Mouse (Mus musculus): Measurements from ENCODE around the gene Malsu1. TPM values are rescaled to one million over a fixed set of nuclear protein-coding genes. Genes with fewer than 3 reads are reported as not detected.

Gene Malsu1
- polyA plus RNA-seq, 1 experiment from 2014 or later = 52.9 TPM

GRCm38 (mm10) chr6:49046976-49047375 is 26.6 kb upstream of the Malsu1 start:
- 69% methylated on average over 8 of the region's 8 CpGs for WGBS (ENCODE audit: insufficient replicate concordance)
- Histone ChIP-seq H3K36me3 (no peaks in the 10 kb centered on the region), H3K4me2 (no peak overlapping the region), H3K27me3 (replicated peaks) (no peaks in the 10 kb centered on the region; the same call in 1 of the 2 replicates), H3K9ac (no peak overlapping the region), H3K27ac (no peak overlapping the region), H3K4me3 (no peak overlapping the region), H3K4me1 (no peaks in the 10 kb centered on the region), H3K9me3 (replicated peaks) (no peaks in the 10 kb centered on the region)
- ATAC-seq = no peak

GRCm38 (mm10) chr6:49047848-49048247 is 25.7 kb upstream of the Malsu1 start:
- Histone ChIP-seq H3K4me3 (no peak overlapping the region), H3K36me3 (no peaks in the 10 kb centered on the region), H3K27ac (no peak overlapping the region), H3K4me1 (no peaks in the 10 kb centered on the region), H3K9ac (no peak overlapping the region), H3K4me2 (no peak overlapping the region), H3K9me3 (replicated peaks) (no peaks in the 10 kb centered on the region), H3K27me3 (replicated peaks) (no peaks in the 10 kb centered on the region; the same call in 1 of the 2 replicates)
- WGBS (ENCODE audit: insufficient replicate concordance) = 46% methylated on average over 10 of the region's 10 CpGs
- ATAC-seq = no peak

- Histone ChIP-seq H3K9me3 (replicated peaks) (no peaks in the 10 kb centered on the region), H3K27me3 (replicated peaks) (no peaks in the 10 kb centered on the region; the same call in 1 of the 2 replicates), H3K27ac (no peak overlapping the region), H3K4me3 (no peak overlapping the region), H3K36me3 (no peaks in the 10 kb centered on the region), H3K9ac (no peak overlapping the region), H3K4me2 (no peak overlapping the region), H3K4me1 (no peaks in the 10 kb centered on the region)
- ATAC-seq = no peak
- WGBS (ENCODE audit: insufficient replicate concordance) = 68% methylated on average over 10 of the region's 10 CpGs
Observed at GRCm38 (mm10) chr6:49048395-49048794, 25.2 kb upstream of the Malsu1 start.

- Histone ChIP-seq H3K4me2 (no peak overlapping the region), H3K4me1 (no peaks in the 10 kb centered on the region), H3K27ac (no peak overlapping the region), H3K27me3 (replicated peaks) (no peaks in the 10 kb centered on the region; the same call in 1 of the 2 replicates), H3K36me3 (no peaks in the 10 kb centered on the region), H3K9ac (no peak overlapping the region), H3K9me3 (replicated peaks) (no peaks in the 10 kb centered on the region), H3K4me3 (no peak overlapping the region)
- 49% methylated on average over 11 of the region's 11 CpGs for WGBS (ENCODE audit: insufficient replicate concordance)
- no peak for ATAC-seq
Observed at GRCm38 (mm10) chr6:49050677-49051410, 22.8 kb upstream of the Malsu1 start.

- no peak overlapping the region for H3K9ac ChIP-seq
- 57% methylated on average over 5 of the region's 5 CpGs for WGBS (ENCODE audit: insufficient replicate concordance)
- ATAC-seq = no peak
- no peak overlapping the region for H3K27ac ChIP-seq
- no peak overlapping the region for H3K4me3 ChIP-seq
- no peaks in the 10 kb centered on the region for H3K4me1 ChIP-seq
- H3K36me3 ChIP-seq = no peaks in the 10 kb centered on the region
- no peak overlapping the region for H3K4me2 ChIP-seq
- no peaks in the 10 kb centered on the region; the same call in 1 of the 2 replicates for H3K27me3 ChIP-seq (replicated peaks)
- no peaks in the 10 kb centered on the region for H3K9me3 ChIP-seq (replicated peaks)
Observed at GRCm38 (mm10) chr6:49052191-49052590, 21.4 kb upstream of the Malsu1 start.

GRCm38 (mm10) chr6:49055256-49055733 is 18.3 kb upstream of the Malsu1 start:
- Histone ChIP-seq H3K9ac (no peak overlapping the region), H3K27me3 (replicated peaks) (no peaks in the 10 kb centered on the region), H3K4me1 (no peaks in the 10 kb centered on the region), H3K4me2 (no peak overlapping the region), H3K27ac (no peak overlapping the region), H3K4me3 (no peak overlapping the region), H3K9me3 (replicated peaks) (no peaks in the 10 kb centered on the region), H3K36me3 (no peaks in the 10 kb centered on the region)
- no peak for ATAC-seq
- 61% methylated on average over 7 of the region's 7 CpGs for WGBS (ENCODE audit: insufficient replicate concordance)

GRCm38 (mm10) chr6:49056009-49056408 is 17.6 kb upstream of the Malsu1 start:
- H3K9me3 ChIP-seq (replicated peaks) = no peaks in the 10 kb centered on the region
- 85% methylated on average over 9 of the region's 9 CpGs for WGBS (ENCODE audit: insufficient replicate concordance)
- no peaks in the 10 kb centered on the region for H3K4me1 ChIP-seq
- no peaks in the 10 kb centered on the region for H3K36me3 ChIP-seq
- no peak overlapping the region for H3K9ac ChIP-seq
- no peaks in the 10 kb centered on the region for H3K27me3 ChIP-seq (replicated peaks)
- no peak overlapping the region for H3K4me2 ChIP-seq
- no peak overlapping the region for H3K4me3 ChIP-seq
- H3K27ac ChIP-seq = no peak overlapping the region
- no peak for ATAC-seq

- Histone ChIP-seq H3K9ac (no peak overlapping the region), H3K27ac (no peak overlapping the region), H3K27me3 (replicated peaks) (no peaks in the 10 kb centered on the region), H3K36me3 (no peaks in the 10 kb centered on the region), H3K4me3 (no peak overlapping the region), H3K9me3 (replicated peaks) (no peaks in the 10 kb centered on the region), H3K4me2 (no peak overlapping the region), H3K4me1 (no peaks in the 10 kb centered on the region)
- 33% methylated on average over 8 of the region's 8 CpGs for WGBS (ENCODE audit: insufficient replicate concordance)
- ATAC-seq = 0 out of 2 replicates have a peak, but pooled peaks have one; percentile 30
Observed at GRCm38 (mm10) chr6:49057053-49058021, 16.3 kb upstream of the Malsu1 start.

GRCm38 (mm10) chr6:49068361-49068760 is 5.2 kb upstream of the Malsu1 start:
- Histone ChIP-seq H3K9ac (no peak overlapping the region), H3K27ac (no peak overlapping the region), H3K4me1 (peaks cover 5% of the 10 kb centered on the region), H3K4me2 (no peak overlapping the region), H3K4me3 (no peak overlapping the region), H3K36me3 (no peaks in the 10 kb centered on the region), H3K27me3 (replicated peaks) (no peaks in the 10 kb centered on the region), H3K9me3 (replicated peaks) (no peaks in the 10 kb centered on the region)
- no peak for ATAC-seq
- 35% methylated on average over 4 of the region's 4 CpGs for WGBS (ENCODE audit: insufficient replicate concordance)

- peak overlapping the region; percentile 81 for H3K4me2 ChIP-seq
- no peaks in the 10 kb centered on the region for H3K9me3 ChIP-seq (replicated peaks)
- H3K27me3 ChIP-seq (replicated peaks) = no peaks in the 10 kb centered on the region
- peak overlapping the region; percentile 80 for H3K27ac ChIP-seq
- peak overlapping the region; percentile 94 for H3K4me3 ChIP-seq
- WGBS (ENCODE audit: insufficient replicate concordance) = under 1% methylated on average over 19 of the region's 19 CpGs
- H3K36me3 ChIP-seq = peaks cover 19% of the 10 kb centered on the region
- H3K9ac ChIP-seq = peak overlapping the region; percentile 94
- ATAC-seq = peak; percentile 54
- peaks cover 27% of the 10 kb centered on the region for H3K4me1 ChIP-seq
Observed at GRCm38 (mm10) chr6:49074117-49074490, 509 bp downstream of the Malsu1 start.

- Histone ChIP-seq H3K4me1 (peaks cover 29% of the 10 kb centered on the region), H3K4me2 (no peak overlapping the region), H3K4me3 (no peak overlapping the region), H3K9ac (no peak overlapping the region), H3K27ac (no peak overlapping the region), H3K27me3 (replicated peaks) (no peaks in the 10 kb centered on the region), H3K36me3 (peaks cover 38% of the 10 kb centered on the region), H3K9me3 (replicated peaks) (no peaks in the 10 kb centered on the region)
- ATAC-seq = no peak
- 68% methylated on average over 2 of the region's 2 CpGs for WGBS (ENCODE audit: insufficient replicate concordance)
Observed at GRCm38 (mm10) chr6:49077894-49078293, 4.3 kb downstream of the Malsu1 start.

- no peak overlapping the region for H3K27ac ChIP-seq
- no peak overlapping the region for H3K4me3 ChIP-seq
- ATAC-seq = no peak
- no peak overlapping the region for H3K4me2 ChIP-seq
- H3K4me1 ChIP-seq = peaks cover 19% of the 10 kb centered on the region
- peaks cover 52% of the 10 kb centered on the region for H3K36me3 ChIP-seq
- H3K27me3 ChIP-seq (replicated peaks) = no peaks in the 10 kb centered on the region
- H3K9ac ChIP-seq = no peak overlapping the region
- WGBS (ENCODE audit: insufficient replicate concordance) = 88% methylated on average over 1 of the region's 1 CpGs
- H3K9me3 ChIP-seq (replicated peaks) = no peaks in the 10 kb centered on the region
Observed at GRCm38 (mm10) chr6:49079313-49079712, 5.7 kb downstream of the Malsu1 start.

Measured in liver, embryonic 12.5 days (tissue).